Mouse (Mus musculus) cortical plate, adult 2 months (tissue): ENCODE measurements around the gene Whrn. TPM values are rescaled to one million over a fixed set of nuclear protein-coding genes. Genes with fewer than 3 reads are reported as not detected.

Experiments used
- H3K27ac ChIP-seq: fragments of 200-500 bp; 2 replicates; pipeline ENCODE4 v1.5.1; 2012; ENCODE audit warnings: low read length, control low read depth, inconsistent platforms; ENCODE audit not compliant: insufficient read depth
- H3K4me1 ChIP-seq: fragments of 200-500 bp; 2 replicates; pipeline ENCODE4 v1.6.1; 2011; ENCODE audit warnings: low read length; ENCODE audit not compliant: control insufficient read depth, insufficient read depth
- H3K4me3 ChIP-seq: fragments of 200-500 bp; 2 replicates; pipeline ENCODE4 v1.5.1; 2011; ENCODE audit warnings: mild to moderate bottlenecking, low read length, control low read depth; ENCODE audit not compliant: insufficient read depth
- CTCF ChIP-seq: fragments of 200-500 bp; IDR thresholded peaks from 2 replicates; pipeline ENCODE4 v1.5.1; 2011; ENCODE audit warnings: mild to moderate bottlenecking, control low read depth, low read length; ENCODE audit not compliant: insufficient read depth; ENCODE audit errors: extremely low read depth
- POLR2A ChIP-seq: fragments of 200-500 bp; IDR thresholded peaks from 2 replicates; pipeline ENCODE4 v1.6.1; 2011; ENCODE audit warnings: mild to moderate bottlenecking, low read length, control low read depth; ENCODE audit not compliant: insufficient read depth; ENCODE audit errors: extremely low read depth
- polyA plus RNA-seq: library from polyadenylated mRNA; depleted of rRNA; stranded (reverse); fragments of >200 nt; gene quantifications from 2 replicates; pipeline ENCODE4 v1.2.3, GENCODE M21; 2012

The Whrn gene
- polyA plus RNA-seq, 1 experiment: 56.2 TPM

GRCm38 (mm10) chr4:63398854-63399609 lies 96.8 kb downstream of the Whrn start:
- no peak overlapping the region for H3K27ac ChIP-seq

GRCm38 (mm10) chr4:63397981-63398537 lies 97.7 kb downstream of the Whrn start:
- Histone ChIP-seq H3K4me3 (no peak overlapping the region), H3K4me1 (no peaks in the 10 kb centered on the region), H3K27ac (no peak overlapping the region)
- no peak for TF ChIP-seq CTCF
- no peak for TF ChIP-seq POLR2A

More at GRCm38 (mm10) chr4:63398854-63399609, 96.8 kb downstream of the Whrn start:
- no peak for TF ChIP-seq POLR2A
- TF ChIP-seq CTCF: no peak
- Histone ChIP-seq H3K4me3 (no peak overlapping the region), H3K4me1 (no peaks in the 10 kb centered on the region)

DNA sequence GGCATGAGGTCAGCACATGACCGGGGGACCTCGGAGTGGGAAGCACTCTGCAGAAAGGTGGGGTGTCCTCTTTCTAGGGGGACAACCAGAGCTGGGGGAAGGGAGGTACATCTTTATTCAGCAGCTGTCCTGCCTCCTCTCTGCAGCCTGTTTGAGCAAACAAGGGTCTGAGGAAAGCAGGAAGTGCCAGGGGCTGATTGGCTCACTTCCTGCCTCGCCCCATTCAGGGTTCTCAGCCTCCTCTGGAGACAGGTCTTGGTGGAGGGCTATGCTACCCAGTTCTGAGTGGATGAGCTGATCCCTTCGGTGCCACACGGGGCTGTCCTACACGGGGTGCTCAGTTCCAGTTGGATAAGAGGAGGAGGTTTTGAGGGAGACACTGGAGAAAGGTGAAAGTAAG lies 104.5 kb downstream of the Whrn start:
- Histone ChIP-seq H3K4me1 (no peaks in the 10 kb centered on the region), H3K4me3 (no peak overlapping the region), H3K27ac (no peak overlapping the region)
- TF ChIP-seq CTCF: no peak

DNA sequence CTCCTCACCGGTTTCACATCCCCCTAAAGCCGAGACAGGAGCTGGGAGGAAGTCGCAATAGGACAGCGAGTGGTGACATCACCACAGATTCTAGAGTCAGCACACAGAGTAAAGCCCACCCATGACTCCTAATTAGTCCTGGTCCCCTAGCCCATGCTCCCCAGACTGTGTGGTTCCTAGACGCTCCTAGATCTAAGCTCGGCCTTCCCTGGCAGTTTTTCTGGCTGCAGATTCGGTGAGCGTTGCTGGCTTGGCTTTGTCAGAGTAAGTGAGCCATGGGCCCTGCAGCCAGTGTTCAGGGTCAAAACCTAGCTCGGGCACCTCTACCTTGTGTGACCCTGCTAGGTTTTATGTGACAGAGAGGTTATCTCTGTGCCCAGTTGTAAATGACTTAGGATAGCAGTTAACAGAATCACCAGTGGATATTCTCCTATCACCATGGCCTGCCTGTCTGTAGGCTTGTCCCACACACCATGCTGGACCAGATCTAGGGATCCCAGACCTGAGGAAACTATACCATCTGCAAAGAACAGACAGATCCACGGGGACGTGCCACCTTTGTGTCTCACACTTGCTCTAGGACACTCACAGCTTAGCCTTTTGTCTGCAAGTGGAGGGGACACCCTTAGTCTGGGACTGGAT lies 105.8 kb downstream of the Whrn start:
- no peak for TF ChIP-seq POLR2A
- TF ChIP-seq CTCF: no peak
- H3K4me3 ChIP-seq: no peak overlapping the region
- H3K27ac ChIP-seq: no peak overlapping the region
- no peaks in the 10 kb centered on the region for H3K4me1 ChIP-seq

- Histone ChIP-seq H3K27ac (no peak overlapping the region), H3K4me3 (no peak overlapping the region), H3K4me1 (no peaks in the 10 kb centered on the region)
- TF ChIP-seq CTCF (no peak), POLR2A (no peak)
Measured at GRCm38 (mm10) chr4:63389121-63389886, 106.5 kb downstream of the Whrn start.

DNA sequence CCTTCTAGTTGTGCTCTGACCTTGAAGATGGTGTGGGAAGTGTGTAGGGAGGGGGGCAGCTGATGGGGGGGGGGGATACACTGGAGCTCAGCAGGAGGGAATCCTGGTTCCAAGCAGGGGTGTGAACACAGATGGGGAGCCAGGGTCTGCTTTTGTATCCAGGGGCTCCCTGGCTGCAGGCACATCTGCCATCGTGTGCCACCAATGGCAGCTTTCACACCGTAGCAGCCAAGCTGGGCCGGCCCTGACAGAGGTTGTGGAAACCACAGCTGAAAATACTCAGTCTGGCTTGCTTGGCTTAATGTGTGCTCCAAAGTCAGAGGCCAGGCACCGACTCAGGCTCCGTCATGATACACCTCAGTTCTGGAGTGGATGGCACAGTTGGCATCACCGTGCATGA lies 107.8 kb downstream of the Whrn start:
- TF ChIP-seq CTCF (no peak), POLR2A (no peak)
- H3K27ac ChIP-seq: no peak overlapping the region
- H3K4me1 ChIP-seq: no peaks in the 10 kb centered on the region
- no peak overlapping the region for H3K4me3 ChIP-seq

DNA sequence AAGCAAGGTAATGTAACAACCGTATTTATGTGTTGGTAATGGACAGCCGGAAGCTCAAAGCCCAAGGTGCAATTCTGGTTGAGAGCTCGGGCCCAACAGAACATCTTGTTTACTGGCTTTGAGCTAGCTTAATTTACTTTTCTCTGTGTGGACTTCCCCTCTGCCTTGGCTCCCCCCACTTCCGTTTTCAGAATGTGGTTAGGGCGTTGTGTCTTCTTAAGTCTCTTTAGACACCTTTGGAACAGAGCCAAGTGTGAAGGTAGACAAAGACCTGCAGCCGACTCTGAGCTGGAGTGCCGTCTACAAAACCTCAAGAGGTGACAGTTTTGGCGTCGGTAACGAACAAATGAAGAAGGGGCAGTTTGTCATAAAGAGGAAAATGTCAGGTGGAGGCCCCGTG lies 110.0 kb downstream of the Whrn start:
- Histone ChIP-seq H3K4me1 (no peaks in the 10 kb centered on the region), H3K27ac (no peak overlapping the region), H3K4me3 (no peak overlapping the region)
- TF ChIP-seq CTCF (no peak), POLR2A (no peak)

DNA sequence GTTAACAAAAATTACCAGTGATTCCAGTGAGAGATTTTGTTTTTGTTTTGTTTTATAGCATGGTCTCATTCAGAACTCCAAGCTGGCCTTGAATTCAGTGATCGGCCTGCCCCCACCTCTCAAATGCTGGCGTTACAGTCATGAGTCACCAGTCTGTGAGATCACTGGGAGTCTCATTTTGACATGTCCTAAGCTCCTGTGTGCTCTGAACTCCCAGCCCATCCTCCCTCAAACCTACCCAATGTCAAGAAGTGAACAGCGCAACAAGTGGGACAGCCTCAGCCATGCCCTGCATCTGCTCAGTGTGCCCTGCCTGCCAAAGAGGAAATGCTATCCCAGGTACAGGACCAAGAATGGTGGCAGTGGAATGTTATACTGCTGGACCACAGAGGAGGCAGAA lies 110.5 kb downstream of the Whrn start:
- Histone ChIP-seq H3K4me3 (no peak overlapping the region), H3K4me1 (no peaks in the 10 kb centered on the region), H3K27ac (no peak overlapping the region)
- TF ChIP-seq CTCF (no peak), POLR2A (no peak)

GRCm38 (mm10) chr4:63384262-63384661 lies 111.5 kb downstream of the Whrn start:
- TF ChIP-seq POLR2A (no peak), CTCF (no peak)

More at GRCm38 (mm10) chr4:63384262-63384661, 111.5 kb downstream of the Whrn start:
- Histone ChIP-seq H3K27ac (no peak overlapping the region), H3K4me1 (no peaks in the 10 kb centered on the region), H3K4me3 (no peak overlapping the region)
